Mouse (Mus musculus): ENCODE results near the gene Ccnt1.
A peak's percentile ranks its signal among the peaks of the same experiment; 100 is the strongest.

DNA sequence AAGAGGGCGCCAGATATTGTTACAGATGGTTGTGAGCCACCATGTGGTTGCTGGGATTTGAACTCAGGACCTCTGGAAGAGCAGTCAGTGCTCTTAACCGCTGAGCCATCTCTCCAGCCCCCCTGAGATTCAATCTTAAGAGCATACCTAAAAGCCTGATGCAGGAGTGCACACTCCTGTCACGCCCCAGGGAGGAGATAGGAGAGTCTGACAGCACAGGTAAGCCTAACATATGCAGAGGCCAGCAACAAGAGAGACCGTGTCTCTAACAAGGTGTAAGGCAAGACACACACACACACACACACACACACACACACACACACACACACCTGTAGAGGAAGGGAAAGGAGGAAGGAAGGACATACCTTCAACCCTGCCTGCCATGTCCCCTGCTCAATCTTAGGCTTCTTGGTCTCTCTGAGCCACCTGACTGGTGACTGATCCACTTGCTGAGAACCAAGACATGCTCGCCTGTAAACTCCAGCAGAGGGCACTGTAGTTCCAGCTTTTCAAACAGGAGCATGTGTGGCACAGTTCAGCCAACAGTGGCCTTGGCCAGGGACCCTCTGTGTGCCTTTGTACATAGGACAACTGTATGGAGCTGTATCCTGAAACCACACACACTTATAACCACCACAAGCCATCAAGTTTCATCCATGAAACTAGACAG lies 9.2 kb upstream of the Ccnt1 start:
- TF ChIP-seq MYOG (IDR thresholded peaks at IDR 0.05; ENCODE audit: control insufficient read depth, extremely low read depth, insufficient read length) (no peak), CTCF (IDR thresholded peaks at IDR 0.05; ENCODE audit: control insufficient read depth, insufficient read depth, insufficient read length) (peak; percentile 81), USF1 (IDR thresholded peaks at IDR 0.05; ENCODE audit: low read depth) (no peak), FOSL1 (IDR thresholded peaks at IDR 0.05; ENCODE audit: insufficient read depth, low read length, poor library complexity, severe bottlenecking) (no peak), MYOD1 (IDR thresholded peaks at IDR 0.05; ENCODE audit: control insufficient read depth, insufficient read length, low read depth) (no peak), CEBPB (IDR thresholded peaks at IDR 0.05; ENCODE audit: low read depth) (no peak)
